Mouse (Mus musculus) urinary bladder, postnatal 10 days (tissue): ENCODE results near the gene Plxna2.

Experiments used
- DNase-seq: peaks from one replicate; pipeline ENCODE4 v3.0.0; 2022; ENCODE audit warnings: low spot score

Gene Plxna2

GRCm38 (mm10) chr1:194622677-194623076 is 4.7 kb downstream of the Plxna2 start:
- no peak for DNase-seq

GRCm38 (mm10) chr1:194623641-194624040 is 5.6 kb downstream of the Plxna2 start:
- no peak for DNase-seq

DNA sequence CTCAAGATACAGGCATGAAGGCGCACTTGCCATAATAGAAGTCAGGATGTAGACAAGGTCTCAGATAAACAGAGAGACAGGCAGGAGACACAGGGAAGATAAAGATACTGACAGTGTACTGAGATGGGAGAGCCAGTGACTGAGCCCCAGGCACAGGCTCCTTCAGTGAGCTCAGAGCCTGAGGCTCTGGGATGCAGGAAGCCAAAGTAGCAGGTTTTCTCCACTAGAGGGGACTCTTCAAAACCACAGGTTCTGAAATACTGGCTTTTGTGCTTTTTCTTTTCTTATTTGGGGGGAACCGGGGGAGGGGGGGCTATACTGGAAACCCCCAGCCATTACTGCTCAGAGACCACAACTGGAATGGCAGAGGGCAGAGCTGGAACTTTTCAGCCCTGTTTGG is 6.4 kb downstream of the Plxna2 start:
- no peak for DNase-seq

DNA sequence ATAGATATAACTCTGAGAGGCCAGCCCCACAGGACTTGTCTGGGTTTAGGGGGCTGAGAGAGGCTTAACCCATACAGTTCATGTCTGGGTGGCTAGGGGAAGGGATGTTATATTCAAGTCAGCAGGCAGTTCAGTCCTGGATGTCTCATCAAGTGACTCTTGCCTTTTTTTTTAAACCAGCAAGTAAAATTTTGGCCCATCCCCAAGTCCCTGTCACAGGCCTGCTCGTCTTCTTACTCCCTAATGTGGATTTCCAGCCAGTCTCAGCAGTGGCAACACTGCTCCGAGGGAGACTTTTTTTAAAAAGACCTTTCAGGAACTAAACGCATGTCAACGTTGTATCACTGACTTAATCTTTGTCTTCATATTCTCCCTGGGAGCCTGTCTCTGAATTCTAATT is 7.0 kb downstream of the Plxna2 start:
- DNase-seq = no peak

DNA sequence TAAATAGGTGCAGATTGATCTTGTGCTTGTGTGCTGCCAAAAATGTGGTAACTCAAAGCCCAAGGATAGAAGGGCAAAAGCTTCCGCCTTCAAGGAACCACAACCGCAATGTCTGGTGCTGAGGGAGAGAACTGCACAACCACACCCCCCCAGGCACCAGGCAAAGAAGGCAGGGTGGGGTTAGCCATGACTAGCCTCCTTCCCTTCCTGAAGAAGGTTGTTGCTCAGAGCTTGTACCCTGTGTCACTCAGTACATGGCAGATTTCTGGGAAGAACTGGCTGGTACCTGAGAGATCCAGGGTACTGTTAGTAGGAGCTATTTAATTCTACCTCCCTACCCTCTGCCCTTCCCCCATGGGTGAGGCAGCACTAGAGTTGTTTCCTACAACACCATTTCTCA is 8.1 kb downstream of the Plxna2 start:
- DNase-seq = no peak

- no peak for DNase-seq
These were observed 9.3 kb downstream of the Plxna2 start for GRCm38 (mm10) chr1:194627286-194627685.

- no peak for DNase-seq
These were observed 11.2 kb downstream of the Plxna2 start for GRCm38 (mm10) chr1:194629135-194629689.

DNA sequence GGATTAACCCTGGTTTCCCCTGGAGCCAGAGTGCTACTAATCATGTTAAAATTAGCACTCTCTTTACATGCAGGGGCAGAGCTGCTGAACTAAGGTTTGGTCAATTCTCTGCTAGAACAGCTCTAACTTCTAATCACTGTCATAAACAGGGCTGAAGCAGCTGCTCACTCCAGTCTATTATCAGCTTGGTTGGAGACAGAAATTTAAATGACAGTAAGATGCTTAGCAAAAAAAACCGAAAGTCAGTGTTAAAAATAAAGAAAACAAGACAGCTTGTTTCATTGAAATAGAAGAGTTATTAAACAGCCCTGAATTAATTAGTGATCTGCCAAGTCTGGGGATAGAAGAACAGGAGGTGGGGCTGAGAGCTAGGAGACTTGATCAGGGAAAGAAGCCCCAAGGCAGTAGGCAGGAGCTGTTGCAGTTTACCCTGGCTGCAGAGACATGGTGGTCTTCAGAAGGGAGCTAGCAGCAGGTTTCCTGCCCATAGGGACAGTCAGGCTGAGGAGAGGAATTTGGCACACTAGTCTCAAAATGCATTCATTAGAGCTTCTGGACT is 12.6 kb downstream of the Plxna2 start:
- no peak for DNase-seq

- DNase-seq = no peak
These were observed 13.6 kb downstream of the Plxna2 start for GRCm38 (mm10) chr1:194631574-194631973.

GRCm38 (mm10) chr1:194632029-194632428 is 14.0 kb downstream of the Plxna2 start:
- no peak for DNase-seq

GRCm38 (mm10) chr1:194635411-194635810 is 17.4 kb downstream of the Plxna2 start:
- no peak for DNase-seq

DNA sequence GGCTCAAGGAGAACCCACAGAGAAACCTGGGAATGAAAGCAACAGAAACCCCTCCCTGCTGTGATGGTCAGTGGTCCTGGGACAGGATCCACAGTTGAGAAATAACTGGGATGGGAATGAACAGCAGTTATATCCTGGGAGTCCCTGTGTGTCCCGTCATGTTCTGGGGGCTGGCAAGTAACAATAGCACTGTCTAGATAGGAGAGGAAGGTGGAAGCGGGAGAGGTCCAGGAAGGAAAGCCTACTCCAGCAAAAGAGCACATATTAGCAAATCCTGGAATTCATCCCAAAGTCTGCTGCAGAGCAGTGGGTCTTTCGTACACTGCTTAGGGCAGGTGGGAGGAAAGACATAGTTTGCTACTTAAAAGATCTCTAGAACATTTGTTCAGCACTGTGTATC is 17.9 kb downstream of the Plxna2 start:
- DNase-seq = no peak

DNA sequence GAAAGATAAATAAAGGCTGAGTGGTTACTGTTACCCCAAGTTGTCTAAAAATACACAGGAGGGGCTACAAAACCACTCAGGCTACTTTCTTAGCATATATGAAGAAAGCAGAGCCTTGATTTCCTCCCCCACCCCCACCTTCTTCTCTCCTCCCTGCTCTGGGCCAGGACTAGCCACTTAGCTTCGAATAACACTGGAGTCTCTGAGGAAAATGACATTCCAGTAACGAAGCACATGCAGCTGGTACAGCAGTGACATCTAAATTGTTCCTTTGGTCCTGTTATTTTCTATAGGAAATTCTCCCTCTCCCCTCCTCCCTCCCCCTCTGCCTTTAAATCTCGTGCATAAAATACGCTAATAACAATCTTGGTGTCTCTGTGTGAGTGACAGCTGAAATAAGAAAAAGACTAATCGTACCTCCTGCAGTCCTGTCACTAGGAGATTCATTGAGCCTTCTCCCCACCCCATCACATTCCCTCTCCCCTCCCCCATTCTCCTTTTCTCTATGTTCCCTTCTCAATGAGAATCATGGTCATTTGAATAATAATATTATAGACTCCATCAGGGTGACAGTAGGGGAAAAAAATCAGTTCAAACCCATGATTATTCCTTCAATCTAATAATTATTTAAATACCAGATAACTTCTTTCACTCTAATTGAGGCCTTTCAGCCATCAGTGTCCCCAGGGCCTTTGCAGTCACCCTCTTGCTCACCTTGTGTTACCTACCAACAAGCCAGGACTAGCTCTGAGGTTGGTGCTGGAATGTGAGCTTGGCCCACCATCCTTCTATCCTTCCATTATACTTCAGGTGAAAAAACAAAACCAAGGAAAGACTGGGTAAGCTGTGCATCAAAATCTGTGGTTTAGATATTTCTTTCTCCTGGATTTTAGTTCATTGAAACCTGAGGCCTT is 19.6 kb downstream of the Plxna2 start:
- no peak for DNase-seq

- DNase-seq = no peak
These were observed 23.7 kb downstream of the Plxna2 start for GRCm38 (mm10) chr1:194641601-194642301.

DNA sequence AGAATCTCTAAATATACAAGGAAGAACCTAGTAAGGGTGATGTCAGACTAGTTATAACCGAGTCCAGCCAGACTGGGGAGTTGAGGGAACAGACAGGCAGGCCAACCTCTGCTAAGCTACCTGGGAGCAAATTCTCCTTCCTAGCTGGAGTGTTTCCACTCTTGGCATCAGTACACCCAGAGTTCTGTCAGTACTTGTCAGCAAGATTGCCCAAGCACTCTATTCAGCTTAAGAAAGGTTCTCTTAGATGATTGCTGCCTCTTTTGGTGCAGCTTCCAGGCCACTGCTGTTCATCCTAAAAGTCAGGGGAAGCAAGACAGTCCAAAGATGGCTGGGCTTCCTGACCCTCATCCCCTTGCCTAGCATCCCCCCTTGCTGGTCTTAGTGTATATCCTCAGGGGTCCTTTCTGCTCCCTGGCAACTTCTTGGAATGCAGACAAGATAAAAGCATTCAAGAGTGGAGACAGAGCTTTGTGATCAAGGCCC is 24.3 kb downstream of the Plxna2 start:
- no peak for DNase-seq

DNA sequence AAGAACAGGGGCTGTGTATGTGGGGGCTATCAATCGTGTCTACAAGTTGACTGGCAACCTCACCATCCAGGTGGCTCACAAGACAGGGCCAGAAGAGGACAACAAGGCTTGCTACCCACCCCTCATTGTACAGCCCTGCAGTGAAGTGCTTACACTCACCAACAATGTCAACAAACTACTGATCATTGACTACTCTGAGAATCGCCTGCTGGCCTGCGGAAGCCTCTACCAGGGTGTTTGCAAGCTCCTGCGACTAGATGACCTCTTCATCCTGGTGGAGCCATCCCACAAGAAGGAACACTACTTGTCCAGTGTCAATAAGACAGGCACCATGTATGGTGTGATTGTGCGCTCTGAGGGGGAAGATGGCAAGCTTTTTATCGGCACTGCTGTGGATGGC is 25.9 kb downstream of the Plxna2 start:
- DNase-seq = no peak

GRCm38 (mm10) chr1:194645898-194646297 is 27.9 kb downstream of the Plxna2 start:
- no peak for DNase-seq

DNA sequence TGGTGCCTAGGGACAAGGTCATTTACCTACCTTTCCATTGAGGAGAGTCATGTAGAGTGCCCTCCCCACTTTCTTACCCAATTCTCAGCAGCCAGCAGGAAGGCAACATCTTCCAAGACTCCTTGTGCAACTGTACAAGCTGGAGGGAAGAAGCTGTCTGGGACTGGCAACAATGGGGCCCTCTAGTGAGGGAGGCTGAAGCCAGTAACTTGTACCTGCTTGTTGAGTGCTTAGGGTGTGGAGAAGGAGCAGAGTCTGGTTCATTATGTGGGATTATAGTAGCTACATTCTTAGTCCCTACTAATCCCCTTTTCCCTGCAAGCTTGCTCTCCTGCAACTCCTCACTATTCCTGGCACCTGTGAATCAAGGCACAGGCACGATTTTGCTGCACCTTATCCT is 32.1 kb downstream of the Plxna2 start:
- DNase-seq = no peak

DNA sequence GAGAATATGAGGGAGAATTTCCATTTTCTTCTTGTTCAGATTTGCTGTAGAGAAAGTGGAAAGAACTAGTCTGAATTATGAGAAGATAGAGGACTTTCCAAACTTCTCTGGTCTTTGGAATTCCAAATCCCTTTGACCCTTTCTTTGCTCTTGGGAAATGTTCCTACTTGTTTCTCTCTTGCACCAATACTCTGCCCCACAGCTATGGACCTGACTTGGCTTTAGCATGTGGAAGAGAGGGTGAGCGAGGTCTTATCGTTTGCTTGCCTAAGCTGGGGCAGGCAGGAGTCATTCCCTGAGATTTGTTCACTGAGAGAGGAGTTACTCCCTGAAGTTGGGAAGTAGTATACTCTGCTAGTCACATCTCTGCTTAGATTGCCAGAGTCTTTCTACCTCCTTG is 32.5 kb downstream of the Plxna2 start:
- no peak for DNase-seq

- no peak for DNase-seq
These were observed 34.0 kb downstream of the Plxna2 start for GRCm38 (mm10) chr1:194651987-194652386.

DNA sequence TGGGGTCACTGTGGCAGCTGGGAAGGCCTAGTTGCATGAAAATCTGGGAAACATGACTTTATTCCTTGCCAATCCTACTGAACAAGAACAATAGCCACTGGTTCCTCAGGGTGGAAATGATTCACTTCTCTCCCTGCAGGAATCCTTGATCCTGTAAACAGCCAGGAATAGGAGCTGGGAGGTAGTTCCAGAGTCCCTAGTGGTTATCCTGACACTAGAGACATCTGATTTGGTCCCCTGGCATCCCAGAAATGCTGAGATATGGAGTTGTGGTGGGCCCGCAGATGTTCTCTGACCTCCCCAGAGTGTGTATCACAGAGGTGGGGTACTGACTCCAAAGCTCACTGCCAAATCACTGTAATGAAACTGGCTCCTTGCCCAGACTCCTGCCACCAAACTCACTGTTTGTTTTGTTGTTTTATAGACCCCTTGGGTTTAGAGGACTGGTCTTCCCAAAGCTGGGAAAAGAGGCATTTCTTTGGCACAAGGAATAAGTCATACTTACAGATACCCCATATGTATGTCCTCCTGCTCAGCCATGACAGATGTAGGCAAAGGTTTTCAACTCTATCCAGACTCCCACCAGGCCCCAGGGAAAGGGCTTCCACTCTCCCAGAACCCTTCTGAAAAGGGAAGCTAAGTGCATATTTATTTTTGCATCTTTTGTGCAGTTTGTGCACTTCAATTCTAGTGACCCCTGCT is 40.6 kb downstream of the Plxna2 start:
- no peak for DNase-seq
